Mouse (Mus musculus) C2C12 (cell line): ENCODE data around the gene Hist1h2ag.

Experiments used
- CEBPB ChIP-seq: IDR thresholded peaks from one replicate; pipeline ENCODE4 v1.6.1; 2011; ENCODE audit warnings: low read depth, mild to moderate bottlenecking, control low read depth, moderate library complexity
- CTCF ChIP-seq: IDR thresholded peaks from one replicate; pipeline ENCODE4 v1.5.1; 2011; ENCODE audit not compliant: control insufficient read depth, insufficient read depth, insufficient read length
- FOSL1 ChIP-seq: IDR thresholded peaks from one replicate; pipeline ENCODE4 v1.8.0; 2011; ENCODE audit warnings: mild to moderate bottlenecking, low read length; ENCODE audit not compliant: poor library complexity, insufficient read depth, severe bottlenecking
- MAX ChIP-seq: IDR thresholded peaks from one replicate; pipeline ENCODE4 v1.6.1; 2011; ENCODE audit warnings: mild to moderate bottlenecking, control low read depth
- MYOD1 ChIP-seq: IDR thresholded peaks from one replicate; pipeline ENCODE4 v1.6.1; 2011; ENCODE audit warnings: low read depth; ENCODE audit not compliant: control insufficient read depth, insufficient read length
- MYOG ChIP-seq: IDR thresholded peaks from one replicate; pipeline ENCODE4 v1.6.1; 2011; ENCODE audit not compliant: control insufficient read depth, insufficient read length; ENCODE audit errors: extremely low read depth
- USF1 ChIP-seq: IDR thresholded peaks from one replicate; pipeline ENCODE4 v1.6.1; 2011; ENCODE audit warnings: low read depth, mild to moderate bottlenecking, control low read depth, moderate library complexity

DNA sequence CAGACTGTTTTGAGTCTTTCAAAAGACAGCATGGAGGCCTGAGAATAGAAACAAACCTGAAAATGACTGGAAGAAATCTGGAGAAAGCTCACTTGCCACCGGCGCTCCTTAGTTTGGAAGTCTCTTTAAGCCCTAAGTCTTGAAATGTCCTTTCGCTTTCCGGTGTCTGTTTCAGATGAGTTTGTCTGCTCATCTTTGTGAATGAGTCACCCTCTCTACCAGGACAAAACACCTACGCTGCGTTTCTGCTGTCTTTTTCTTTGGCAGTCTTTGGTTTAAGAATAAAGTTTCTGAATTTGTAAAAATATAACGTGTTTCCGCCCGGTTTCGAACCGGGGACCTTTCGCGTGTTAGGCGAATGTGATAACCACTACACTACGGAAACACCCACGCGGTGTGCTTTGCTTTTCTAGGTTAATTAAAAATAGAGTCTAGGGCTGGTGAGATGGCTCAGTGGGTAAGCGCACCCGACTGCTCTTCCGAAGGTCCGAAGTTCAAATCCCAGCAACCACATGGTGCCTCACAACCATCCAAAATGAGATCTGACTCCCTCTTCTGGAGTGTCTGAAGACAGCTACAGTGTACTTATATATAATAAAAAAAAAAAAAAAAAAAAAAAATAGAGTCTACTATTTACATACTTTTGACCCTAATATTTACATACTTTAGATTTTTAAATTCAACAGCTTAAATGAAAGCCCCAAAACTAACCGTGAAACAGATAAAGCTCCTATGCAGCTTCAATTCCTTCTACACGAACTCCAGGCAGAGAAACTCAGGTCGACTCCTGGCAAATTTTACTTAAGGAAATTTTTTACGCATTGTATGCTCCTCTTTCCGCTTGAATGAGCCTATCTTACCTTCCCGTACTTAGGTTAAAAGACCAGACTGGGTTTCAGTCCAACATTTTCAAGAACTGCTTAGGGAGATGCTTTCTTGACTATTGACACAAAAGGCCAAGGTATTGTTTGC, 27.0 kb downstream of the Hist1h2ag start:
- TF ChIP-seq CTCF, result no peak
- no peak for TF ChIP-seq MYOG
- no peak for TF ChIP-seq CEBPB
- TF ChIP-seq MAX, result no peak
- no peak for TF ChIP-seq USF1
- TF ChIP-seq MYOD1, result no peak
- no peak for TF ChIP-seq FOSL1
